Mouse (Mus musculus) stomach, postnatal 0 days (tissue): ENCODE measurements around the gene Ppp1r3f.

ENCODE experiments used
- CTCF ChIP-seq: IDR thresholded peaks from 2 replicates; pipeline ENCODE4 v1.5.1; 2016; ENCODE audit warnings: antibody characterized with exemption, low read depth, mild to moderate bottlenecking, moderate library complexity
- EP300 ChIP-seq: optimal IDR thresholded peaks from 2 replicates; pipeline ENCODE3; 2016; ENCODE audit warnings: antibody characterized with exemption

DNA sequence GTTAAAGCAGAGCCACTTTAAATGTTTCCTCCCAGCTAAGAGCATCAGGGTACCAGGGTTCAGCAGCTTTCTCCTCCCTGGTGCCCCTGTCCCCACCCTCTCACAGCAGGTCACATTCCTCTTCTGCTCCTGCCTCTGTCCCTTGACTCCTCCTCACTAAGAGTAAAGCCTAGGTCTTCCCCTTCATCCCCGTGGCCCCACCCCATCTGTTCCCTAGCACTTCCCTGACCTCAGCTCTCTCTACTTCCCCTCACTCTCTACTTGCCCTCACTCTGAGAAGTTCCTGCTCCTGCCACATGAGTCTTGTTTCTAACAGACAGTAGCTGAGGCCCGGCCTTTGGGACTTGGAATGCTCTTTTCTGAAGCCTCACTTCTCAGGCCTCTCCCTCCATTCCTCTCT is 11.0 kb downstream of the Ppp1r3f start:
- TF ChIP-seq CTCF: no peak
- no peak for TF ChIP-seq EP300
